Mouse (Mus musculus) limb, embryonic 10.5 days (tissue): ENCODE measurements around the gene Rgs9bp. TPM values are rescaled to one million over a fixed set of nuclear protein-coding genes. Genes with fewer than 3 reads are reported as not detected.

Experiments used
- DNase-seq: peaks from one replicate; pipeline ENCODE4 v3.0.0-alpha.2; 2017; ENCODE audit warnings: low spot score
- H3K27ac ChIP-seq: fragments of 300-500 bp; sonication (generic); 2 replicates; pipeline ENCODE4 v1.5.1; 2016; ENCODE audit warnings: mild to moderate bottlenecking
- H3K27me3 ChIP-seq: fragments of 300-500 bp; sonication (generic); 2 replicates; pipeline ENCODE4 v1.6.1; 2016; ENCODE audit warnings: low read depth, mild to moderate bottlenecking; ENCODE audit not compliant: poor library complexity, severe bottlenecking
- H3K36me3 ChIP-seq: fragments of 300-500 bp; sonication (generic); 2 replicates; pipeline ENCODE4 v1.6.1; 2016; ENCODE audit warnings: mild to moderate bottlenecking, moderate library complexity
- H3K4me1 ChIP-seq: fragments of 300-500 bp; sonication (generic); 2 replicates; pipeline ENCODE4 v1.6.1; 2016
- H3K4me3 ChIP-seq: fragments of 300-500 bp; sonication (generic); 2 replicates; pipeline ENCODE4 v1.5.1; 2016; ENCODE audit warnings: mild to moderate bottlenecking, moderate library complexity
- H3K9me3 ChIP-seq: fragments of 300-500 bp; sonication (generic); replicated peaks from 2 replicates; pipeline ENCODE4 v1.6.1; 2016; ENCODE audit warnings: mild to moderate bottlenecking
- WGBS: fragments of 180-500 bp; shearing (Covaris S2); methylation state at CpG from one replicate; pipeline ENCODE4 v1.1.7; 2016; 5-methylcytosine and 5-hydroxymethylcytosine counted together
- polyA plus RNA-seq: library from polyadenylated mRNA; unstranded; fragments of >200 nt; fragmentation: Nextera tagmentation; extraction: Ambion mirVana; gene quantifications from 2 replicates; pipeline ENCODE4 v1.2.1, GENCODE M21; 2016

Rgs9bp gene
- polyA plus RNA-seq = 0.09 and 0.26 TPM in 2 replicates

- peak within 1 kb of the TSS; percentile 89 for H3K27ac ChIP-seq
- H3K27me3 ChIP-seq = peaks cover 33% of the 10 kb centered on the region
- WGBS = under 1% methylated on average over 45 of the region's 45 CpGs
These were observed at the start of gene Rgs9bp for GRCm38 (mm10) chr7:35585191-35586054. Gene Rgs9bp (minus strand): TSS chr7:35585582.

DNA sequence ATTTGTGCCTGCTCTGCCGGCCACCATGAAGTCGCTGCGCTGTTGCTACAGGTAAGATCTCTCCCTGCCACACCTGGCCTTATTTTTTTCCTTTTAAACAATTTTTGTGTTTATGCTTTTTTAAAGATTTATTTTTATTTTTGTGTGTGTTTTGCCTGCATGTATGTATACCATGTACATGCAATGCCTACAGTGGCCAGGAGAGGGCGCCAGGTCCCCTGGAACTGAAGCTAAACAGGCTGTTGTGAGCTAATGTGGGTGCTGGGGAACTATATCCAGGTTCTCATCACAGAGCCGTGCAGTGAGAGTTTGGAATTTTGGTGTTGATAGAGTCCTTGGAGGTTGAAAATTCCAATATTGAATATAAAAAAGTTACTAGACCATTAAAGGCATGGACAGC lies 43.1 kb upstream of the Rgs9bp start:
- WGBS = 73% methylated on average over 5 of the region's 5 CpGs
- DNase-seq = peak; percentile 65
- Histone ChIP-seq H3K4me1 (no peaks in the 10 kb centered on the region), H3K27me3 (no peaks in the 10 kb centered on the region), H3K9me3 (no peaks in the 10 kb centered on the region), H3K27ac (no peak overlapping the region), H3K4me3 (no peak overlapping the region), H3K36me3 (peaks cover 80% of the 10 kb centered on the region)

More at GRCm38 (mm10) chr7:35585191-35586054, at the start of gene Rgs9bp:
- H3K4me3 ChIP-seq = peak within 1 kb of the TSS; percentile 81
- H3K9me3 ChIP-seq = no peaks in the 10 kb centered on the region
- DNase-seq = peak; percentile 84
- no peaks in the 10 kb centered on the region for H3K36me3 ChIP-seq
- H3K4me1 ChIP-seq = peaks cover 43% of the 10 kb centered on the region

DNA sequence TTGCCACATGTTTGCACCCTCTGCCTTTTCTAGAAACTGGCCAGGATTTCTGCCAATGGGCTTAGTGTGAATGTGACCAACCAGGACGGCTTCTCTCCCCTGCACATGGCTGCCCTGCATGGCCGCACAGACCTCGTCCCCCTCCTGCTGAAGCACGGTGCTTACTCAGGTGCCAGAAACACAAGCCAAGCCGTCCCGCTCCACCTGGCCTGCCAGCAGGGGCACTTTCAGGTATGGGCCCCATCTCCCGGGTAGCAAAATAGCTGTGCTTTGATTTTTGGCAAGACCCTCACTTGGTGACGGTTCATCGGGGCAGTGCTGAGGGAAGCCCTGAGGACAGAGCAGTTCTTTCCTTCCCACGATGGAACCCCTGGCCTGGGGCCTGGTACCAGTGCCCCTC lies 42.0 kb upstream of the Rgs9bp start:
- H3K36me3 ChIP-seq = peaks cover 84% of the 10 kb centered on the region

GRCm38 (mm10) chr7:35626038-35626437 lies 40.7 kb upstream of the Rgs9bp start:
- Histone ChIP-seq H3K4me3 (no peak overlapping the region), H3K27ac (no peak overlapping the region), H3K36me3 (peaks cover 84% of the 10 kb centered on the region), H3K27me3 (no peaks in the 10 kb centered on the region), H3K4me1 (no peaks in the 10 kb centered on the region), H3K9me3 (no peaks in the 10 kb centered on the region)
- WGBS = 98% methylated on average over 5 of the region's 5 CpGs
- DNase-seq = no peak

More for the DNA sequence above, 42.0 kb upstream of the Rgs9bp start:
- DNase-seq = no peak
- Histone ChIP-seq H3K27me3 (no peaks in the 10 kb centered on the region), H3K4me3 (no peak overlapping the region), H3K27ac (no peak overlapping the region), H3K9me3 (no peaks in the 10 kb centered on the region), H3K4me1 (no peaks in the 10 kb centered on the region)
- WGBS = 92% methylated on average over 10 of the region's 10 CpGs

- DNase-seq = no peak
- Histone ChIP-seq H3K9me3 (no peaks in the 10 kb centered on the region), H3K27ac (no peak overlapping the region), H3K36me3 (peaks cover 80% of the 10 kb centered on the region), H3K4me3 (no peak overlapping the region), H3K4me1 (no peaks in the 10 kb centered on the region), H3K27me3 (no peaks in the 10 kb centered on the region)
- 91% methylated on average over 10 of the region's 10 CpGs for WGBS
These were observed 37.2 kb upstream of the Rgs9bp start for GRCm38 (mm10) chr7:35622626-35623025.

DNA sequence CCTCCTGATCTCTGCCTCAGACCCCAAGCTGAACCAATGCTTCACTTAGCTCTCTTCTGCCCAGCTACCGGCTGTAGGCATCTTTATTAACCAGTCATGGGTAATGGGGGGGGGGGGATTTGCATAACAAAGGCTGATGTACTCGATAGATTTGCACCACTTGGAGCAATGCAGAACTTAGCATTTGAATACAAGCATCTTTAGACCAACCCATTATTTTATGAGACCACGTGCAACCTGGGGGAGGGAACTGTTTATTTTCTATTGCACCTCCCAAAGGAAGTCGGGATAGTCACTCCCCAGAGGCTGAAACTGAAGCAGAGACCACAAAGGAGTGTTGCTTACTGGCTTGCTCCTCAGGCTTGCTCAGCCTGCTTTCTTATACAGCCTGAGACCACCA lies 32.1 kb upstream of the Rgs9bp start:
- Histone ChIP-seq H3K27me3 (no peaks in the 10 kb centered on the region), H3K4me1 (no peaks in the 10 kb centered on the region), H3K9me3 (no peaks in the 10 kb centered on the region), H3K27ac (no peak overlapping the region), H3K4me3 (no peak overlapping the region), H3K36me3 (peaks cover 84% of the 10 kb centered on the region)
- WGBS = 85% methylated on average over 4 of the region's 4 CpGs
- DNase-seq = no peak

DNA sequence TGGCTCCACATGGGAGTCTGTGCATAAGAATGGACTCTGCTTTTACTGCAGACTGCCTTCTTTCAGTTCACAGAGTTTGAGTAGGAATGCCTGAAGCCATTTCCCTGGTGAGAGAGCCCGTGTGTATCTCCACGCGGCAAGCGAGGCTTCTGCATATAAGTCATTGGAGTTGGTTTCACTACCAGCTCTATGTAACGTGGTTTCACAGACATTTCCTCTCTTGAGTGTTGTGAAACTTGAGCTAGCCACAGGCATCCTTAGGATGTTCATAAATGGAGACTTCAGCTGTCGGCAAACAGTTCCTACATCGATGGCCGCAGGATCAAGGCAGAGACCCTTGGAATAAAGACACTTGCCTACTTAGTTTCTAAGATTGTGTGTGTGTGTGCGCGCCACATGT lies 23.9 kb upstream of the Rgs9bp start:
- no peaks in the 10 kb centered on the region for H3K4me1 ChIP-seq
- no peaks in the 10 kb centered on the region for H3K27me3 ChIP-seq
- H3K9me3 ChIP-seq = no peaks in the 10 kb centered on the region
- no peak overlapping the region for H3K4me3 ChIP-seq
- no peak overlapping the region for H3K27ac ChIP-seq
- WGBS = 95% methylated on average over 10 of the region's 10 CpGs
- DNase-seq = no peak
- H3K36me3 ChIP-seq = peaks cover 84% of the 10 kb centered on the region

DNA sequence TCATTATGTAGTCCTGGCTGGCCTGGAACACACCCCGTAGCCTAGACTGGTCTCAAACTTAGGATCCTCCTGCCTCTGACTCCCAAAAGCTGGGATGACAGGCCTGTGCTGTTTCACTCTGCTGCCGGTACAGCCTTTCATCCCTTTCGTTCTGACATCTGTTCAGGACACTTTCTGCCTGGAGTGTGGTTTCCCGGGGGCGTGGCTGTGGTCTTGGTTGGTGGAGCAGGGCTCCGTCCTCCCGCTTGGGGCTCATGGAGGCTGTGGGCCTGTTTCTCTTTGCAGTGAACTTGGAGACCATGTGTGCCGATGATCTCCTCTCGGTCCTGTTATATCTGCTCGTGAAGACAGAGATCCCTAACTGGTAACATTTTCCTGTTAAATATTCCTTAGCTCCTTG lies 21.4 kb upstream of the Rgs9bp start:
- H3K9me3 ChIP-seq = no peaks in the 10 kb centered on the region
- 90% methylated on average over 10 of the region's 10 CpGs for WGBS
- H3K4me3 ChIP-seq = no peak overlapping the region
- no peak for DNase-seq
- H3K36me3 ChIP-seq = peaks cover 88% of the 10 kb centered on the region
- no peaks in the 10 kb centered on the region for H3K27me3 ChIP-seq
- H3K27ac ChIP-seq = no peak overlapping the region
- H3K4me1 ChIP-seq = no peaks in the 10 kb centered on the region

DNA sequence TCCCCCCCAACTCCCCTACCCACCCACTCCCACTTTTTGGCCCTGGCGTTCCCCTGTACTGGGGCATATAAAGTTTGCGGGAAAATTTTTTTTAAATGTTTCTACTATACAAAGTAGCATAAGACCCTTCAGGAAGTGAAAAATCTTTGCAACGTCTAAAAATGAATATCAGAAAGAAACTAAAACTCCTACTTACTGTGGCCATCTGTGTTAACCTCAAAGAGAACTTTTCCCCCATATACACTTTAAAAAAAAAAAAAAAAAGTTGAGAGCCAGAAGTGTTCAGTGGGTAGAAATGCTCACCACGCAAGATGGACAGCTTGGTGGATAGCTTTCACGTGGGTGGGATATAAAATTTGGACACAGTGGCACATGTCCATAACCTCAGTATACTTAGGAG lies 17.4 kb upstream of the Rgs9bp start:
- H3K27me3 ChIP-seq = no peaks in the 10 kb centered on the region
- DNase-seq = no peak
- 98% methylated on average over 5 of the region's 5 CpGs for WGBS
- no peak overlapping the region for H3K27ac ChIP-seq
- H3K4me1 ChIP-seq = no peaks in the 10 kb centered on the region
- H3K4me3 ChIP-seq = no peak overlapping the region
- H3K36me3 ChIP-seq = peaks cover 70% of the 10 kb centered on the region
- no peaks in the 10 kb centered on the region for H3K9me3 ChIP-seq

DNA sequence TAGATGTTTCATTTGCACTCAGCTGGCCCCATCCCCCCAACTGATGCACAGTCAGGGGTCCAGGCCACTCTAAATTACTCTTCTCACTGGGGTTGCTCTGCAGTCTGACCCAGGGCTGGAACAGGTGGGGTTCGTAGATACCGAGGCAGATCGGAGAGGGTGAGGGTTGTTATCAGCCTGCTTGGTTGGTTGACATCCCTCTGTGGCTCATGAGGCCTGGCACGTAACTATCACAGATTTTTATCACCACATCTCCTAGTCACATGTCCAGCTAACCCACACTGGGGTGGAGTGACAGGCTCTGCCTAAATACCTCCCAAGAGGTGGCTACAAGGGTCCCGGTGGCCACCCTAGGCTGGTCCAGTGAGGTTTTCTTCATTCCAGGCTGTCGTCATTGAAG lies 15.7 kb upstream of the Rgs9bp start:
- Histone ChIP-seq H3K36me3 (peaks cover 64% of the 10 kb centered on the region), H3K9me3 (no peaks in the 10 kb centered on the region), H3K27me3 (no peaks in the 10 kb centered on the region), H3K4me3 (no peak overlapping the region), H3K27ac (no peak overlapping the region), H3K4me1 (no peaks in the 10 kb centered on the region)
- WGBS = 91% methylated on average over 6 of the region's 6 CpGs
- DNase-seq = no peak

DNA sequence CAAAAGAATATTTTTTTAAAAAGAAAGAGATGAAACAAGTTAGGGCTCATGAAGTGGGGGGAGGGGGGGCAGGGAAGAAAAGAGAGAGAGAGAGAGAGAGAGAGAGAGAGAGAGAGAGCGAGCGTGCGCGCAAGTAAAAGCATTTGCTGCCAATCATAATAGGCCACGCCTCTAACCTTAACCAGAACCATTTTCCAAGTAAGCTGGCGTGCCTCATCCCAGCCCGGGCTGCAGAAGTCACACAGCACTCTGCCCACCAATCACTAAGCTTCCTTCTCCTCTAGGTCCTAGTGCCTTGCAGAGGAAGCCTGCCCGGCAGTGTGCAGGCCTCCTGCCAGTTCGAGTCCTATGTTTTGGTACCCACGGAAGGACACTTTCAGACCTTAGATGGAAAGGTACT lies 14.6 kb upstream of the Rgs9bp start:
- no peak for DNase-seq
- H3K4me1 ChIP-seq = no peaks in the 10 kb centered on the region
- no peaks in the 10 kb centered on the region for H3K27me3 ChIP-seq
- no peak overlapping the region for H3K4me3 ChIP-seq
- no peaks in the 10 kb centered on the region for H3K9me3 ChIP-seq
- peaks cover 71% of the 10 kb centered on the region for H3K36me3 ChIP-seq
- WGBS = 89% methylated on average over 10 of the region's 10 CpGs
- H3K27ac ChIP-seq = no peak overlapping the region

GRCm38 (mm10) chr7:35599492-35599891 lies 14.1 kb upstream of the Rgs9bp start:
- H3K9me3 ChIP-seq = no peaks in the 10 kb centered on the region
- 94% methylated on average over 9 of the region's 9 CpGs for WGBS
- H3K27me3 ChIP-seq = no peaks in the 10 kb centered on the region
- no peaks in the 10 kb centered on the region for H3K4me1 ChIP-seq
- no peak for DNase-seq
- H3K27ac ChIP-seq = no peak overlapping the region
- H3K4me3 ChIP-seq = no peak overlapping the region
- H3K36me3 ChIP-seq = peaks cover 73% of the 10 kb centered on the region

DNA sequence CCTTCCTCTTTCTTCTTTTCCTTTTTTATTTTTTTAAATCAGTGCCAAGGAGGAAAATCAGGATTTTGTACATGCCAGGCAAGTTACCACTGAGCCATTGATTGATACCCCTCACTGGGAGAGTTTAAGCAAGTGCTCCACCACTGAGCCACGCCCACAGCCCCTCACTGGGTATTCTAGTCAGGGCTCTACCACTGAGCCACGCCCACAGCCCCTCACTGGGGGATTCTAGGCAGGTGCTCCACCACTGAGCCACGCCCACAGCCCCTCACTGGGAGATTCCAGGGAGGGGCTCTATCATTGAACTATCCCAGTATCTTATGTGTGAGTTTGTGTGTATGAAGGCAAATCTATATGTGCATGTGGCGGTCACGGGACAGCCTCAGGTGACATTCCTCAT lies 8.9 kb upstream of the Rgs9bp start:
- no peak overlapping the region for H3K27ac ChIP-seq
- WGBS = 94% methylated on average over 5 of the region's 5 CpGs
- DNase-seq = no peak
- peaks cover 61% of the 10 kb centered on the region for H3K36me3 ChIP-seq
- H3K4me3 ChIP-seq = no peak overlapping the region
- no peaks in the 10 kb centered on the region for H3K9me3 ChIP-seq
- no peaks in the 10 kb centered on the region for H3K27me3 ChIP-seq
- peaks cover 7% of the 10 kb centered on the region; the same call in 1 of the 2 replicates for H3K4me1 ChIP-seq
